Mouse (Mus musculus) adrenal gland, postnatal 36 days (tissue): ENCODE data around the gene Angptl3. TPM values are rescaled to one million over a fixed set of nuclear protein-coding genes. Genes with fewer than 3 reads are reported as not detected.

Experiments used
- total RNA-seq, 2 experiments: library from RNA; stranded (reverse); gene quantifications; 2 replicates each; pipeline ENCODE4 v1.2.3; 2021

The Angptl3 gene
- total RNA-seq, 2 experiments from 2014 or later: 0.43 TPM; not detected in 1

Other genes starting within 250 kb of the Angptl3 start
- gene Kank4, start 213.4 kb upstream of the Angptl3 start, total RNA-seq: 1 to 10 TPM; 2.4 to 3.3 TPM
- gene I0C0044D17Rik, start 207.1 kb upstream of the Angptl3 start, total RNA-seq: not detected
- 10 to 100 TPM; 31.9 to 35.5 TPM for gene Usp1, start 107.1 kb upstream of the Angptl3 start, total RNA-seq
- 10 to 100 TPM; 37.3 to 67.4 TPM for gene Dock7, start 90.0 kb downstream of the Angptl3 start, total RNA-seq
- 10 to 100 TPM; 11.2 to 17.6 TPM for gene Atg4c, start 163.0 kb downstream of the Angptl3 start, total RNA-seq